Mouse (Mus musculus) testis, adult 2 months (tissue): Measurements from ENCODE around the gene Fam83e. TPM values are rescaled to one million over a fixed set of nuclear protein-coding genes. Genes with fewer than 3 reads are reported as not detected.

Experiments
- H3K27ac ChIP-seq: fragments of 200-500 bp; 2 replicates; pipeline ENCODE4 v1.5.1; 2012; ENCODE audit warnings: low read depth, low read length; ENCODE audit not compliant: control insufficient read depth, insufficient read depth
- H3K27me3 ChIP-seq: fragments of 200-500 bp; 2 replicates; pipeline ENCODE4 v1.6.1; 2012; ENCODE audit warnings: mild to moderate bottlenecking, low read length, moderate library complexity; ENCODE audit not compliant: control insufficient read depth, insufficient read depth
- H3K36me3 ChIP-seq: fragments of 200-500 bp; 2 replicates; pipeline ENCODE4 v1.6.1; 2012; ENCODE audit warnings: mild to moderate bottlenecking, low read length; ENCODE audit not compliant: control insufficient read depth, insufficient read depth
- H3K4me1 ChIP-seq: fragments of 200-500 bp; 2 replicates; pipeline ENCODE4 v1.6.1; 2012; ENCODE audit warnings: low read length; ENCODE audit not compliant: control insufficient read depth, insufficient read depth
- H3K4me3 ChIP-seq: fragments of 200-500 bp; 2 replicates; pipeline ENCODE4 v1.5.1; 2012; ENCODE audit warnings: low read depth, mild to moderate bottlenecking, low read length, moderate library complexity, mixed read lengths; ENCODE audit not compliant: control insufficient read depth
- CTCF ChIP-seq: fragments of 200-500 bp; IDR thresholded peaks from 2 replicates; pipeline ENCODE4 v1.5.1; 2012; ENCODE audit warnings: low read depth, mild to moderate bottlenecking, inconsistent platforms, low read length, moderate library complexity; ENCODE audit not compliant: control insufficient read depth, insufficient read depth, insufficient replicate concordance
- POLR2A ChIP-seq: fragments of 200-500 bp; IDR thresholded peaks from 2 replicates; pipeline ENCODE4 v1.6.1; 2012; ENCODE audit warnings: low read depth, mild to moderate bottlenecking, inconsistent platforms, low read length, moderate library complexity; ENCODE audit not compliant: control insufficient read depth
- polyA plus RNA-seq: library from polyadenylated mRNA; depleted of rRNA; stranded (reverse); fragments of >200 nt; gene quantifications from 2 replicates; pipeline ENCODE4 v1.2.3, GENCODE M21; 2012

Fam83e gene
- polyA plus RNA-seq, 1 experiment = 145 TPM

- no peaks in the 10 kb centered on the region; the same call in 1 of the 2 replicates for H3K4me1 ChIP-seq
- no peaks in the 10 kb centered on the region for H3K36me3 ChIP-seq
- H3K27ac ChIP-seq = no peak within 1 kb of the TSS
- H3K27me3 ChIP-seq = no peaks in the 10 kb centered on the region
- H3K4me3 ChIP-seq = no peak within 1 kb of the TSS
- no peak for TF ChIP-seq POLR2A
- TF ChIP-seq CTCF = no peak
Measured at GRCm38 (mm10) chr7:45683396-45684050, 37.5 kb upstream of the Fam83e start, which contains the start of gene Ntn5. Gene Ntn5 (plus strand): TSS chr7:45684022.

- Histone ChIP-seq H3K27ac (no peak overlapping the region), H3K36me3 (no peaks in the 10 kb centered on the region), H3K4me3 (no peak overlapping the region), H3K4me1 (no peaks in the 10 kb centered on the region; the same call in none of the 2 replicates), H3K27me3 (no peaks in the 10 kb centered on the region)
- TF ChIP-seq CTCF = no peak
- TF ChIP-seq POLR2A = no peak
Measured at GRCm38 (mm10) chr7:45685811-45686210, 35.2 kb upstream of the Fam83e start.

GRCm38 (mm10) chr7:45686841-45687240 lies 34.2 kb upstream of the Fam83e start:
- Histone ChIP-seq H3K27ac (no peak overlapping the region; the same call in 1 of the 2 replicates), H3K4me3 (peak overlapping the region; percentile 65), H3K27me3 (no peaks in the 10 kb centered on the region), H3K36me3 (no peaks in the 10 kb centered on the region), H3K4me1 (no peaks in the 10 kb centered on the region; the same call in none of the 2 replicates)
- TF ChIP-seq CTCF (no peak), POLR2A (no peak)

- no peak overlapping the region for H3K27ac ChIP-seq
- peaks cover 6% of the 10 kb centered on the region for H3K4me1 ChIP-seq
- peak overlapping the region; percentile 2; the same call in 1 of the 2 replicates for H3K4me3 ChIP-seq
- H3K27me3 ChIP-seq = no peaks in the 10 kb centered on the region
- no peak for TF ChIP-seq CTCF
- no peak for TF ChIP-seq POLR2A
- H3K36me3 ChIP-seq = no peaks in the 10 kb centered on the region
Measured at GRCm38 (mm10) chr7:45689099-45689498, 31.9 kb upstream of the Fam83e start.

GRCm38 (mm10) chr7:45689800-45690199 lies 31.2 kb upstream of the Fam83e start:
- no peaks in the 10 kb centered on the region for H3K27me3 ChIP-seq
- H3K4me1 ChIP-seq = peaks cover 6% of the 10 kb centered on the region

GRCm38 (mm10) chr7:45692364-45692763 lies 28.6 kb upstream of the Fam83e start:
- peaks cover 7% of the 10 kb centered on the region for H3K4me1 ChIP-seq
- H3K4me3 ChIP-seq = peak overlapping the region; percentile 2; the same call in 1 of the 2 replicates
- no peaks in the 10 kb centered on the region for H3K36me3 ChIP-seq
- TF ChIP-seq POLR2A (no peak), CTCF (no peak)
- H3K27me3 ChIP-seq = no peaks in the 10 kb centered on the region
- no peak overlapping the region for H3K27ac ChIP-seq

More at GRCm38 (mm10) chr7:45689800-45690199, 31.2 kb upstream of the Fam83e start:
- Histone ChIP-seq H3K27ac (peak overlapping the region; percentile 45; the same call in 1 of the 2 replicates), H3K36me3 (no peaks in the 10 kb centered on the region), H3K4me3 (no peak overlapping the region)
- TF ChIP-seq POLR2A = no peak

- Histone ChIP-seq H3K4me1 (peaks cover 7% of the 10 kb centered on the region), H3K4me3 (peak within 1 kb of the TSS; percentile 98), H3K27ac (peak within 1 kb of the TSS; percentile 82), H3K36me3 (no peaks in the 10 kb centered on the region), H3K27me3 (no peaks in the 10 kb centered on the region)
- TF ChIP-seq POLR2A (peak; percentile 79), CTCF (no peak)
Measured at GRCm38 (mm10) chr7:45693921-45694591, 27.0 kb upstream of the Fam83e start, which contains the start of gene Sec1. Gene Sec1 (minus strand): TSS chr7:45694402.
